ENCODE assay signal across 19 mouse cellular contexts in genomic region chr1:86293091-86293490, GRCm38 (mm10). TPM values are rescaled to one million over a fixed set of nuclear protein-coding genes. Genes with fewer than 3 reads are reported as not detected.
DNase-seq lines count a peak whose midpoint lies in the region.
"Had no signal": no experiment of that assay in that cellular context is flagged by ENCODE, and none has a peak within 500 bp of the region (broad histone marks: within the 10 kb centered on the region; RNA-seq: fewer than 3 reads in every experiment).

No protein-coding gene starts in this region.

- peak; percentile 72 for DNase-seq in 3T3-L1 (ENCODE audit: low read depth, low spot score)
- DNase-seq in adipocyte (ENCODE audit: low spot score): peak; percentile 21
- peak; percentile 91 for DNase-seq in gonadal fat pad, adult 2 months (ENCODE audit: low read depth)
- DNase-seq in adrenal gland, adult 18-20 months (ENCODE audit: low spot score in 2 of 2): no peak
- DNase-seq in testis, postnatal 10 days (ENCODE audit: low spot score): no peak
- DNase-seq in retina, embryonic 14.5 days (ENCODE audit: low spot score): no peak
- DNase-seq: adrenal gland, adult 2 months; adrenal gland, postnatal 14 days; cerebellum, adult 11 months; cerebellum, adult 2 months; cerebellum, adult 9-11 months; cerebellum, postnatal 25 days; gastrocnemius, adult 2 months; gastrocnemius, postnatal 14 days; heart, adult 18-20 months; heart, postnatal 10 days; heart, postnatal 4 days had no signal

RNA-seq across cellular contexts. Expression of gene B3gnt7, which starts 9.5 kb away (rescaled TPM):
- polyA plus RNA-seq in gonadal fat pad, adult 2 months (2012; rRNA removed): 6.6 and 10.7 TPM in 2 replicates
- total RNA-seq in adrenal gland, adult 18-20 months (2021): under 1 TPM in 1 of 2 experiments, not detected in 1; 0.54 TPM
- total RNA-seq: gastrocnemius, adult 2 months had no signal
- polyA plus RNA-seq: G1E; inflammation-experienced regulatory T-cells, adult 6 months had no signal

Comparison
In these comparisons a context has a peak if more than half of its experiments do, and no peak if none do; other contexts are left out.
1. DNase-seq: peak in 3T3-L1 (single experiment), adipocyte (single experiment) and gonadal fat pad, adult 2 months (single experiment); none in adrenal gland, adult 18-20 months (0 of 2), testis, postnatal 10 days (single experiment) and retina, embryonic 14.5 days (single experiment).